Mouse (Mus musculus) right cerebral cortex, adult 18-20 months (tissue): ENCODE results near the gene Rapgef3.

Experiments used
- DNase-seq: peaks from one replicate; pipeline ENCODE4 v3.0.0; 2022; ENCODE audit warnings: mixed read lengths

Rapgef3 gene

GRCm38 (mm10) chr15:97718535-97719155, 49.1 kb downstream of the Rapgef3 start:
- DNase-seq: no peak

DNA sequence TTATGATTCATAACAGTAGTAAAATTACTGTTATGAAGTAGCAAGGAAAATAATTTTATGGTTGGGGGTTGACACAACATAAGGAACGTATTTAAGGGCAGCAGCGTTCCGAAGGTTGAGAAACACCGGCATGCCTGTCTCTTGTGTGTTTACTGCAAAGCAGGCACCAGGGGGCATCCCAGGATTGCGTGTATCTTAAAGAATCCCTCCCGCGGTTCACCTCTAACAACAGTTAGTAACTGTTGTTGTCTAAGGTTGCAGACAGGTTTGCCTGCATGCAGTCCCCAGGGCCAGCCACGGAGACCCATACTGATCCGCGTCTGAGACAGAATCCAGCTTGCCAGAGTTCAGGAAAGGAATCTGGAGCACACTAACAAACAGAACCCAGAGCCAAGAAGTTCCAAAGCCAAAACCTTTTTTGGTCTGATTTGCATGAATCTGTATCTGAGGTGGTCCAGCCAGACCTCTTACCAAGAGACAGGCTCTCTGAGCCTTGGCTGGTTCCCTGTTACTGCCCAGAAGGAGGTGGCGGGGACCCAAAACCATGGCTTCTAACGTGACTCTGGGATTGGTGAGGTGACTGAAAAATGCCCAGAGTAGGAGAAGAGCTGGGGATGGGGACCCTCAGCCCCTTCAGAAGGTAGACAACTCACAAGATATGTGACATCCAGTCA, 49.8 kb downstream of the Rapgef3 start:
- peak; percentile 35 for DNase-seq

GRCm38 (mm10) chr15:97716782-97717181, 51.0 kb downstream of the Rapgef3 start:
- DNase-seq: no peak

- no peak for DNase-seq
Measured at GRCm38 (mm10) chr15:97715734-97716133, 52.0 kb downstream of the Rapgef3 start.

DNA sequence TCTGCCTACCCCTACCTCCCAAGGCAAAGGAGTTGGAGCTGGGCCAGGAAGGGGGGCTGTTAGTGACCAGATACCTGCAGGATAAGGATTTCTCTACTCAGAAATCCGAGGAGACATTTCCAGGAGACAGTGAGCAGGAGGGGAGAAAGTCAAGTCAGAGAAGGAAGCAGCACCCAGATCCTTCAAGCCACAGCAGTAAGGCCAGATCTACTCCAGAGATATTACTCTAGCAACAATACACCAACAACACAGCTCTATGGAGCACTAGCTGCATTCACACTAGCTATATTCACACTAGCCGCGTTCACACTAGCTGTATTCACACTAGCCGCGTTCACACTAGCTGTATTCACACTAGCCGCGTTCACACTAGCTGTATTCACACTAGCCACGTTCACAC, 52.7 kb downstream of the Rapgef3 start:
- DNase-seq: no peak

DNA sequence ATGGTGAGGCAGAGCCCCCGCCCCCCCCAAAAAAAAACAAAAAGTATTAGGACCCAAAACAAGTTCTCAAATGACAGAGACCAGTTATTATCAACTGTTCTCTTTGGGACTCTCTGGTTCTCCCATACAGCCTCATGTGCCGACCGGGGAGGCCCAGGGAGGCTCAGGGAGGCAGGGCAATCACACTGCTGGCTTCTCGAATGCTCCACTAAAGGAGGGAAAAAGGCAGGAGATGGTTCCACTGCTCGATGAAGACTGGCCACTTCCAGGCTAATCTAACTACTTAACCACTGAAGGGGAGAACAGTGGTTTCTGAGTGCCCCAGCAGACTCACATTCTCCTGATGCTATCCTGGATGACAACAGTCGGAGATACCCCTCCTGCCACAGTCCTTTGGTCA, 55.2 kb downstream of the Rapgef3 start:
- DNase-seq: no peak

- no peak for DNase-seq
Measured at GRCm38 (mm10) chr15:97710906-97711305, 56.9 kb downstream of the Rapgef3 start.

GRCm38 (mm10) chr15:97705211-97706050, 62.3 kb downstream of the Rapgef3 start, which contains the start of gene Rpap3:
Rpap3 (minus strand) TSS chr15:97705825.
- DNase-seq: peak; percentile 92

DNA sequence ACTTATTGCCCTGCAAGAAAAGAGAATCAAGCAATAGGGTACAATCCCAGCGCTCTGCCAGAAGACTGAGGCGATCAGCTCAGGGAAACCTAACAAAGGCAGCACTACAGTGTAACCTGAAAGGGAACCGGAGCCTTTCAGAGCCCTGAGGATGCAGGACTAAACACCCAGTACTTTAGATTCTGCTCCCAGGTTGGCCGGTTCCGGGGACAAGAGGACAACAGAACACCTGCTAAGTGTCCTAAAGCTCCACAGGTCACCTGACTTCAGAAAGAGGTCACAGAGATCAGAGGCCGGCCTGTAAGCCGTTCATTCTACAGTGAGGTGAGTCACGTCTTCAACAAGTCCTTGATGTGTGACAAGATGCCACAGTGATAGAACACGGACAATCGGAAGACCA, 71.2 kb downstream of the Rapgef3 start:
- no peak for DNase-seq
